Mouse (Mus musculus) olfactory bulb, adult 2 months (tissue): ENCODE results near the gene Cep170b. TPM values are rescaled to one million over a fixed set of nuclear protein-coding genes. Genes with fewer than 3 reads are reported as not detected.
A peak's percentile ranks its signal among the peaks of the same experiment; 100 is the strongest.

Experiments used
- H3K27ac ChIP-seq: fragments of 200-500 bp; 2 replicates; pipeline ENCODE4 v1.5.1; 2012; ENCODE audit warnings: low read depth, low read length; ENCODE audit not compliant: insufficient read depth
- H3K4me1 ChIP-seq: fragments of 200-500 bp; 2 replicates; pipeline ENCODE4 v1.6.1; 2012; ENCODE audit warnings: low read length; ENCODE audit not compliant: control insufficient read depth, insufficient read depth
- H3K4me3 ChIP-seq: fragments of 200-500 bp; 2 replicates; pipeline ENCODE4 v1.5.1; 2012; ENCODE audit warnings: mild to moderate bottlenecking, low read depth, low read length, moderate library complexity; ENCODE audit not compliant: insufficient read depth
- CTCF ChIP-seq: fragments of 200-500 bp; IDR thresholded peaks from 2 replicates; pipeline ENCODE4 v1.5.1; 2012; ENCODE audit warnings: low read depth, mild to moderate bottlenecking, low read length, moderate library complexity; ENCODE audit not compliant: insufficient read depth
- POLR2A ChIP-seq: fragments of 200-500 bp; IDR thresholded peaks from 2 replicates; pipeline ENCODE4 v1.6.1; 2012; ENCODE audit warnings: mild to moderate bottlenecking, low read depth, low read length, moderate library complexity; ENCODE audit not compliant: insufficient read depth
- WGBS: fragments of 180-500 bp; shearing (Covaris S2); methylation state at CpG from one replicate; pipeline ENCODE4 v1.1.7; 2018; 5-methylcytosine and 5-hydroxymethylcytosine counted together
- polyA plus RNA-seq: library from polyadenylated mRNA; stranded (reverse); fragments of >200 nt; gene quantifications from 2 replicates; pipeline ENCODE4 v1.2.4, GENCODE M21; 2012; ENCODE audit warnings: low replicate concordance; ENCODE audit not compliant: missing spikeins, insufficient read depth, insufficient read length

Gene Cep170b
- polyA plus RNA-seq, 1 experiment: not detected

- 97% methylated on average over 7 of the region's 7 CpGs for WGBS
- TF ChIP-seq POLR2A (no peak), CTCF (no peak)
These were observed 44.7 kb downstream of the Cep170b start for GRCm38 (mm10) chr12:112764991-112765390.

GRCm38 (mm10) chr12:112766586-112766985 is 46.3 kb downstream of the Cep170b start:
- Histone ChIP-seq H3K4me3 (no peak overlapping the region), H3K4me1 (no peaks in the 10 kb centered on the region), H3K27ac (no peak overlapping the region)
- TF ChIP-seq CTCF (no peak), POLR2A (no peak)
- WGBS: 93% methylated on average over 7 of the region's 7 CpGs

More at GRCm38 (mm10) chr12:112764991-112765390, 44.7 kb downstream of the Cep170b start:
- H3K27ac ChIP-seq: no peak overlapping the region
- no peak overlapping the region for H3K4me3 ChIP-seq
- no peaks in the 10 kb centered on the region for H3K4me1 ChIP-seq

DNA sequence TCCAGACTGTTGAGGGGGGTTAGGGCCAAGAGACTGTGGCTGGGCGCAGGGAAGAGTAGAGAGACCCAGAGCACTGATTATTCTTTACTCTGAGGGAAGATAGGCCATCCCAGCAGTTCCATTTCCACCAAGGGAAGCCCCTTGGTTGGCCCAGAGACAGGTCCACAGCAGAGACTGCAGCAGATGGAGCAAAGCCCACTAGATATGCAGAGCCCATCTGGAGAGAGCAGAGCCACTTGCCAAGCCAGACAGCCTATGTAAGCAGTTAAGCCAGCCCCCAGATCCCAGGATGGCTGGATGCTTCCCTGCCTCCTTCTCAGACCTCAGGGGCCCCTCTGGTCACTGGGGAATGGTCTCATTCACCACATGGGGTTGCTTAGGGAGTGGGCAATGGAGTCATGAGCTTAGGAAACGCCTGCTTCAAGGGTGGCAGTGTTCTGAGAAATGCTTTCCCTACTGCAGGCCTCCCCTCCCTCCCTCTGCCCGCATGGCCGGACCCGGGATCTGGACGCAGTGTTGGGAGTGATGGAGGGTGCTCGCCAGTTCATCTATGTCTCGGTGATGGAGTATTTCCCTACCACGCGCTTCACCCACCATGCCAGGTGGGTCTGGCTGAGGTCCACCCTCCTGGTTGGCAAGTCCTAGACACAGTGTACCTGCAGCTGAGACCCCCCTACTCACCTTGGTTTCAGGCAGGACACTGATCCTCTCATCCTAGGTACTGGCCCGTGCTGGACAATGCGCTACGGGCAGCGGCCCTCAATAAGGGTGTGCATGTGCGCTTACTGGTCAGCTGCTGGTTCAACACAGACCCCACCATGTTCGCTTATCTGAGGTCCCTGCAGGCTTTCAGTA is 47.0 kb downstream of the Cep170b start:
- TF ChIP-seq POLR2A (no peak), CTCF (no peak)
- WGBS: 92% methylated on average over 16 of the region's 16 CpGs
- H3K4me1 ChIP-seq: no peaks in the 10 kb centered on the region
- no peak overlapping the region for H3K27ac ChIP-seq
- no peak overlapping the region for H3K4me3 ChIP-seq

GRCm38 (mm10) chr12:112768166-112768565 is 47.9 kb downstream of the Cep170b start:
- Histone ChIP-seq H3K27ac (no peak overlapping the region), H3K4me3 (no peak overlapping the region), H3K4me1 (no peaks in the 10 kb centered on the region)
- TF ChIP-seq POLR2A: no peak
- 94% methylated on average over 8 of the region's 8 CpGs for WGBS

GRCm38 (mm10) chr12:112769031-112769430 is 48.8 kb downstream of the Cep170b start:
- Histone ChIP-seq H3K4me1 (no peaks in the 10 kb centered on the region), H3K27ac (0 out of 2 replicates have a peak overlapping the region, but pooled peaks have one; percentile 20), H3K4me3 (no peak overlapping the region)
- TF ChIP-seq POLR2A (no peak), CTCF (no peak)
- WGBS: 83% methylated on average over 6 of the region's 6 CpGs

DNA sequence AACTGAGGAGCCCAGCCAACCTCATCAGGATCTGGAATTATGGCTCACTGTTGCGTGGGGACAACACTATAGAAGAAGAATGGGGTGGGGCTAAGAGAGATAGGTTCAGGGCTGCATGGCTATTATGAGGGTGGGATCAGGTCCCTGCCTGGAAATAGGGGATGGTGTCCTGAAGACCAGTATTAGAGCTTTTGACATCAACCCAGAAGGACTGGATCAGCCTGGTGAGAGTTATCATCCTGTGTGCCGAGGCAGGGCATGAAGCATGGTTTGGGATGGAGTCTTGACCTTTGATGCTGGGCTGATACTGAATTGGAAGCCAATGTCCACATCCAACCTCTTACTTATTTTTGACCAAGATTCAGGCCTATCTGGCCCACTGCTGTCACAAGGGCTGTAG is 49.5 kb downstream of the Cep170b start:
- Histone ChIP-seq H3K27ac (no peak overlapping the region), H3K4me1 (no peaks in the 10 kb centered on the region), H3K4me3 (no peak overlapping the region)
- TF ChIP-seq CTCF (no peak), POLR2A (no peak)
- 82% methylated on average over 2 of the region's 2 CpGs for WGBS

GRCm38 (mm10) chr12:112770396-112770795 is 50.1 kb downstream of the Cep170b start:
- no peak overlapping the region for H3K27ac ChIP-seq
- WGBS: 84% methylated on average over 4 of the region's 4 CpGs
- TF ChIP-seq POLR2A (no peak), CTCF (no peak)
- no peaks in the 10 kb centered on the region for H3K4me1 ChIP-seq
- H3K4me3 ChIP-seq: no peak overlapping the region

DNA sequence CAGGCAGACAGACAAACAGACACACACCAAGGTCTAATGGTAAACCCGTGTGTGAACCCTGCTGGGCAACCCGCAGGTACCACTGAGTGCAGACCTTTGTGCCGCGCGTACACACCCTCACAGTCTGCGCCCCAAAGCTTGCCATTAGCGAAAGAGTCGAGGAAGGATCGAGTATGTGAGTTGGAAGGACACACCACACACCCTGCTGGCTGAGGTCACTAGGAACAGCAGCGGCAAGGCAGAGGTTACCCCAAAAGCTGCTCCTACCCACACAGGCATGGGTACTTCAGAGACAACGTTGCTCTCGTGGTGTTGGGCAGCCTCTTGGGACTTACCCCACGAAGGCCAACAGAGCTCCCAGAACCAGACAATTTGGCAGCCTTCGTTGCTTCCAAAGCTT is 52.1 kb downstream of the Cep170b start:
- no peaks in the 10 kb centered on the region for H3K4me1 ChIP-seq
- H3K27ac ChIP-seq: no peak overlapping the region
- TF ChIP-seq CTCF (no peak), POLR2A (no peak)
- H3K4me3 ChIP-seq: no peak overlapping the region
- WGBS: 90% methylated on average over 14 of the region's 14 CpGs

DNA sequence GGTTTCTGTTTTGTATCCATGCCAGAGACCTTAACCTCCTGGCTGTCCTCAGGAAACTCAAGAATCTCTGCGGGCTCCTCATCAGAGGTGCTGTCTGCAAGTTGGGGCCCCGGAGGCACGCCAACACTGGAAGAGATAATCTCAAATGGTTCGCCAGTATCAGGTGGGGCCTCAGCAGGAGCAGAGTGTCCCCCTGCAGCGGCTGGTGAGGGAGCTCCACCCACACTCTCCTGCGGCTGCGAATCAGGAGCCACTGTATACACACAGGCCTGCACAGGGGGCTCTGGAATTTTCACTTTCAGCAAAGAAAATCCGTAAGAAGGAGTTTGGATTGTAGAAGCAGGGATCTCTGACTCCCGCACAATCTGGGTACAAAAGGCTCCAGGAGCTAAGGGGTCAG is 53.1 kb downstream of the Cep170b start:
- H3K27ac ChIP-seq: no peak overlapping the region
- TF ChIP-seq CTCF: no peak
- no peak for TF ChIP-seq POLR2A
- H3K4me1 ChIP-seq: no peaks in the 10 kb centered on the region
- H3K4me3 ChIP-seq: no peak overlapping the region
- 67% methylated on average over 9 of the region's 9 CpGs for WGBS
